Mouse (Mus musculus): ENCODE data around the gene Clns1a.

Gene Clns1a

DNA sequence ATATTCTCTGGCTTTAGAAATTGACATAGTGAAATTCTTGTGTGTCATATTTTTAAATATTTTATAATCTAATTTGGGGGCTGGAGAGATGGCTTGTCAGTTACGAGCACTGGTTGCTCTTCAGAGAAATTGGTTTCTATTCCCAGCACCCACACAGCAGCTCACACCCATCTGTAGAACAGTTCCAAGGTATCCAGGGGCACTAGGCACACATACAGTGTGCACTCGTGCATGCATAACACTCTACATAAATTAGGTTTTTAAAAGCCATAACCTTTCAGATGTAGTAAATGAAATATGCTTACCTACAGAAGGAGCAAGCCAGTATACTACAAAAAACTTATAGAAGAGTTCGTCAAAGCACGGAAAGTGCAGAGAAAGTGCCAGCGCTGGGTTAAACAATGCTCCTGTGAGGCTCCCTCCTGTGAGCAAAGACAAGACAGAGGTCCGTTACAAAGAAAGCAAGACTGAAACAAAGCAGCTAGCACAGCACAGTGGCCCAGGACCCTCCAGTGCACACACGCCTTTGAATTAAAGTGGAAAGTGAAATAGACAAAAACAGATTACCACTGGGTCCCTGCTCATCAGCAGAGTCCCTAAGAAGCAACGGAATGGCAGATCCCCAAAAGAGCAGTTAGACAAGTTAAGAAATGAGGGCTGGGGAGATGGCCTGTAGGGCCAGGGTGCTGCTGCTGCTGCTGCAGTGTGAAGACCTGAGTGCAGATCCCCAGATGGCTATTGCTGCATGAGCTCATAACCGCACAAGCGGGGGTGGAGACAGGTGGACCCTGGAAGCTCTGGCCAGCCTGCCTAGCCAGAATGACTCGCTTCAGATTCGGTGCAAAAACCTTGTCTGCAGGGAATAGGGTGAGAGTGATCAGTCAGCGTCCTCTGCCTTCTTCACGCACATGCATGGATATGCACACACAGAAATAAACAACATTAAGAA is 32.5 kb downstream of the Clns1a start:
- no peak for DNase-seq (ENCODE audit: low read depth)

- DNase-seq (ENCODE audit: low read depth), result no peak
These were observed 34.0 kb downstream of the Clns1a start for GRCm38 (mm10) chr7:97730427-97730826.

DNA sequence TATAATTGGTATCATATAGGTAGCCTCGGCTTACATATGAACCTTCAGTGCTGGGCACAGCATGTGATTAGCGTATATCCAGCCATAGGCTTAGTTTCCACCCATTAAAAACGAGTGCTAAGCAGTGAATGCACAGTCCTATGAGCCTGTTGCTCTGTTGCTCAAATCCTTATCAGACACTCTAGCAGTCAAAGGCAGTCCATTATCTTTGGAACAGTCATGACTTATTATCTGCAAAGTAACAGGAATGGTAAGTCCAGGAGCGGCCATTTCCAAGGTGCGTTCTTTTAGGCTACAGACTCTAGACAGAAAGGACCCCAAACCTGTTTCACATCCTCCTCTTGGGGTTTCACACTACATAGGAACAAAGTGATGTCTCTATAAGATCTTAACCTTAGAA is 37.2 kb downstream of the Clns1a start:
- no peak for DNase-seq (ENCODE audit: low read depth)

- no peak for DNase-seq (ENCODE audit: low read depth)
These were observed 38.6 kb downstream of the Clns1a start for GRCm38 (mm10) chr7:97735021-97735420.

DNA sequence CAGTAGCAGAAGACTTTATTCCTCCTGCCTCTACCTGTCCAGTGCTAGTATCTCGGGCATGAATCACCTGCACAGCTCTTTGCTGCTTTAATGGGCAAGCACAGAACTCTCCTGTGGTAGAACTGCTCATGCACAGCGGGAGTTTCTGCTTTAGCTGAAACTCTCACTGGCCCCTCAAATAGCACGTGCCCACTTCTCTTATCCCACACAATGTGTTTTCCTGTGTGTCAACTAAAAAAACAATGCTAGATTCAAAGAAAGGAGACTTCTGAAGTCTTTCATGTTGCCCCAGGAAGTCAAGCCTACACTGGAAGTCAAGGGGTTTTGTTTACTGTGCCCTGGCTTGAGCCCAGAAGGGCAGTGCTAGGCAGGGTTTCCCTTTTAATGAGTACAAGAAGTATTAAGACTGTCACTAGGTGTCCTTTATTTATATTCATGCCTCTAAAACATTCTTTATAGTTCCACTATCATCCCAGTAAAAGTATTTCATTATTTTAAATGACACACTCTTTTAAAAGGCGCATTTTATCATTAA is 39.5 kb downstream of the Clns1a start:
- no peak for DNase-seq (ENCODE audit: low read depth)

DNA sequence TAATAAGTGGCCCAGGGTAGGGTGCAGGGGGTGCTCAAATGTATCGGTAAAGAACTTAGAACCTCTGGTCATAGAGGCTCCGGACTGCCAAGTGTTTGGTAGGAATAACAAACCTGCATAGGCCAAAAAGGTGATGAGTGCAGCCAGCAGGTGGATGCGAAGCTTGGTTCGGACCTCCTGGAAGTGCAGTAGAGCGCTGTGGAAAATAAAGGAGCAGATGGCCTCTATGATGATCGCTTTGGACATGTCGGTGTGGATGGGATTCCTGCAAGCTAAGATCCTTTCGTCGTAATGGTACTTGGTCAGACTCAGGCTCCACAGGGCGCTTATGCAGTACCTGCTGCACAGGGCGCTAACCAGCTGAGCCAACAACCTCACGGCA is 40.8 kb downstream of the Clns1a start:
- DNase-seq (ENCODE audit: low read depth), result no peak

DNA sequence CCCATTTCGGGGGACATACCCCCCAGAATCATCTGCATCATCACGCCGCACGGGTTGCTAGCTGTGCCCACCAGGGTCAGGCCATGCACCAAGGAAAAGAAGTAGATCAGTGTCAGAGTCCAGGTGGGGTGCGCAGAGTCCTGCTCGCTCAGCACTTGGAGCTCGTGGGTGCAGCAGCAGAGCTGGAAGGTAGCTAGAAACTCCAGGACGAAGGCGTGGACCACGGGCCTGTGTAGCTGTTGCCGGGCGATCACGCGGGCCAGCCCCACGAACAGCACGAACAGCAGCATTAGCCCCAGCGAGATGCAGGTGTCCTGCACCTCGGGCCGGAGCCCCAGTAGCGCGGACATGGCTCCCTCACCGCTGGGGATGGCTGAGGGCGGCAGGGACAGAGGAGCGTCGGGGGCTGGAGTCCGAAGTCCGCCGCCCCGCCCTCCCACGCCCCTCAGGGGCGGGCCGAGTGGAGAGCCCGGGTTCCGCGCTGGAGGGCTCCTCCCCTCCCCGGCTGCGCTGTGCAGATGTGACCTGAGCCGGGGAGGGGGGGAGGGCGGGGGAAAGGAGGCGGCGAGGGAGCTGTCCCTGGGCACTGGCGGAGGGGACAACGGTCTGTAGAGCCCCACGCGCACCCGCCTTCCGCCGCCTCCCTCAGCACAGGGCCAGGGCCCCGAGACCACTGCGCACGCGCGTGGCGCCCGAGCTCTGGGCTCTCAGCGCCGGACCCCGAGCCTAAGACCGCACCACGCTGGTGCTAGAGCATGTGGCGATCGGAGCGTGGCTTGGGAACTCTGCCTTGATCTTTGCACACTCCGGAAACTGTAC is 41.4 kb downstream of the Clns1a start, which contains the start of gene Aqp11:
Gene Aqp11 (minus strand): TSS at position 652 of the 819 bp plus-strand sequence.
- peak; percentile 93 for DNase-seq (ENCODE audit: low read depth)

DNA sequence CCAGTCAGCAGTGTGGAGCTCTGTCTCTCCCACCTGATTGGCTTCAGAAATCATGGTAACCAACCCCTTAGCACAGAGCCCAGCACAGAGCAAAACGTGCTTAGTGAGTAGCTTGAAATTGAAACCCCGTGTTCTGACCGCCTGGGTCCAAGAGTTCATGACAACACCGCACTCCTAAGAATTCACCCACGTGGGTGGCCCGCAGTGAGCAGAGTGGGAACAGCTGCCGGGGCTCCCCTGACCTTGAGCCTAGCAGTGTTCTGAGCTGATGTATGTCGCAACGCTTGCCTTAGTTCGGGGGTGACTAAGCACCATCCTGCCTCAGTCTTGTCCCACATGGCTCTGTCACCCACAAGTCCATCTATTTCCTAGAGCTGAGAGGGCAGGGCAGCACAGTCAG is 44.5 kb downstream of the Clns1a start:
- peak; percentile 90 for DNase-seq (ENCODE audit: low read depth)

GRCm38 (mm10) chr7:97741756-97742291 is 45.4 kb downstream of the Clns1a start:
- no peak for DNase-seq (ENCODE audit: low read depth)

- peak; percentile 78 for DNase-seq (ENCODE audit: low read depth)
These were observed 48.9 kb downstream of the Clns1a start for GRCm38 (mm10) chr7:97745299-97745698.

- peak; percentile 61 for DNase-seq (ENCODE audit: low read depth)
These were observed 50.8 kb downstream of the Clns1a start for GRCm38 (mm10) chr7:97747176-97747707.

GRCm38 (mm10) chr7:97747787-97748497 is 51.5 kb downstream of the Clns1a start:
- peak; percentile 91 for DNase-seq (ENCODE audit: low read depth)

GRCm38 (mm10) chr7:97748527-97749206 is 52.2 kb downstream of the Clns1a start:
- DNase-seq (ENCODE audit: low read depth), result peak; percentile 78

GRCm38 (mm10) chr7:97749207-97750190 is 53.1 kb downstream of the Clns1a start:
- peak; percentile 88 for DNase-seq (ENCODE audit: low read depth)

GRCm38 (mm10) chr7:97756967-97757881 is 60.8 kb downstream of the Clns1a start:
- no peak for DNase-seq (ENCODE audit: low read depth)

- DNase-seq (ENCODE audit: low read depth), result no peak
These were observed 68.2 kb downstream of the Clns1a start for GRCm38 (mm10) chr7:97764591-97764990.

- DNase-seq (ENCODE audit: low read depth), result peak; percentile 66
These were observed 68.9 kb downstream of the Clns1a start for GRCm38 (mm10) chr7:97765181-97765962.

DNA sequence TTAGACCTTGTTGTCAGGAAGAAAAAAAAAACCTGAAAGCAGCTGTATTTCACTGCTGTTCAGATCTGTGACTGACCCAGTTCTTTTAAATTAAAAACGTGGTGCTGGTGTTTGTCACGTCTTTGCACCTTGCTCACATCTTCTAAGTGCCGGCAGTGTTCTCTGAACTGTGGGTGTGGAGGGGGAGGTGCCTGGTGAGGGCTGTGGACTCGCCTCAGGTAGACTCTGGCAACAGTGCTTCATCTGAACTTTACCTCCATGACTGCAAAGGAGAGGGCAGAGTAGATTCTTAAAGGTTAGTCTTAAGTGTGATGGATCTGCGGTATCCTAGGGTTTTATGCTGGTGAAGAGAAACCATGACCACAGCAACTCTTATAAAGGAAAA is 69.5 kb downstream of the Clns1a start:
- no peak for DNase-seq (ENCODE audit: low read depth)

Data from 416B (cell line).